Mouse (Mus musculus): ENCODE results near the gene Zdhhc4.

The Zdhhc4 gene

DNA sequence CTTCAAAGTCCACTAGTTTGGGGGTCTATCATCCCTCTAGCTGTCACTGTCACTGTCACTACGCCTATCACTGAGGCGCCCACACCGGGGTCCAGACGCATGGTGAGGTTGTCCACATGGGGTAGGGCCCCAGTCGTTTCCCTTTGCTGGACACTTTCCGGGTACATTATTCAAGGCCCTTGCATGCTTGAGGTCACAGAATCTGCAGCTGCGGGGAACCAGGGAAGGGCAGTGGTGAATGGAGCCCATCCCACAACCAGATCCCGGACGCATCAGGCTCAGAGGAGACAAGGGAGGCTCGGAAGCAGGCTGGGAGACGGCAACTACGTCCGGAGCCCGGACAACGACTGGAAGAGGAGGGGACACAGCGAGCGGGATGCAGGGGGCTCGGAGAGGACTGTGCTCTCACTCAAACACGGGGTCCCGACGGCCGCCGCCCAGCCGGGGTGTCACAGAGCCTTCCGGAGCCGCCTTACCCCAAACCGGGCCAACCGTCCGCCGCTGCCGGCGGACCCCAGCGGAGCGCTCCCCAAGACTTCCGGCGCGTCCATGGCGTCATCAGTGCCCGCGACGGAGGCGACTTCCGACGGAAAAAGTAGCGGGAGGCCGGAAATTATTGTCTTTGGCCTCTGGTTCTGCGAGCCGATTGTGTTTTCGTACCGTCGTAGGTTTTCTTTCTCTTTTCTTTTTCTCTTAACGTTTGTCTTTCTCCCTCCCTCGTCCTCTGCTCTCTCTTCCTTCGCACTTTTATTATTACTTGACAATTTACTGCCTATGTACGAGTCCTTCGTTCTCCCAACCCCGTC lies at the start of gene Zdhhc4:
Gene Zdhhc4 (minus strand): TSS at position 567 of the 806 bp plus-strand sequence.
- peak; percentile 89 for DNase-seq (ENCODE audit: low spot score)

- no peak for DNase-seq (ENCODE audit: low spot score)
These were observed 47.1 kb upstream of the Zdhhc4 start for GRCm38 (mm10) chr5:143376156-143376555.

DNA sequence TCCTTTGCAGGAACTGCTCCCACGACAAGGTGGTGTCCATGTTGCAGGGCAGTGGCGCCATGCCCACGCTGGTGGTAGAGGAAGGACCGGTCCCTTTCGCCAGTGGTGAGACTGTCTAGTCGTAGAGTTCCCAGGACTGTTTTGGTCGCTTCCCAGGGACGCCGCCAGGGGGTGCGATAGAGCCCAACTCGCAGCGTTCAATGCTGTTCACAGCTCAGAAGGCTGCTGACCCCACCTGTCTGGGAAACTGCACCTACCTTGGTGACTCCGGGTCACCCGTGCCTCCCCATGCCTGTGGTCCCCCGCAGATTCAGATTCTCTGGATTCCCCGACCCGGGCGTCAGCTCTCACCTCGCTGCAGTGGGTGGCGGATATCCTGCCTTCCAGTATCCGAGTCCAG lies 46.2 kb upstream of the Zdhhc4 start:
- DNase-seq (ENCODE audit: low spot score): peak; percentile 50

DNA sequence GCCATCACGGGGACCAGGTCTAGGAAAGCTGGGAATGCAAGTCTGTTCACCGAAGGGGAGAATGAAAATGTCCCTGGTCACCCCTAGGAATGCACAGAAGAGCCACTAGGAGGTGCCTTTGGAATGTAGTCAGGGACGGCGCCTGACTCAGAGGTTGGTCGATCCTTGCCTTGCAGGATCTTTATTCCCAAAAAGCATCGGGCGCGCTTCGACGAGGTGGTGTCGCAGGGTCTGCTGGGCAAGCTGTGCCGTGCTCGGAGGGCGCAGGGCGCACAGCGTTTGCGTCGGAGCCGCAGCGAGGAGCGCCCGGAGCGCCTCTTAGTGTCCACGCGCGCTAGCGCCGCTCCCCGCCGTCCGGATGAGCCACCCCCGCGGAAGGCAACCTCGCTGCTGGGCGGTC lies 43.8 kb upstream of the Zdhhc4 start:
- no peak for DNase-seq (ENCODE audit: low spot score)

DNA sequence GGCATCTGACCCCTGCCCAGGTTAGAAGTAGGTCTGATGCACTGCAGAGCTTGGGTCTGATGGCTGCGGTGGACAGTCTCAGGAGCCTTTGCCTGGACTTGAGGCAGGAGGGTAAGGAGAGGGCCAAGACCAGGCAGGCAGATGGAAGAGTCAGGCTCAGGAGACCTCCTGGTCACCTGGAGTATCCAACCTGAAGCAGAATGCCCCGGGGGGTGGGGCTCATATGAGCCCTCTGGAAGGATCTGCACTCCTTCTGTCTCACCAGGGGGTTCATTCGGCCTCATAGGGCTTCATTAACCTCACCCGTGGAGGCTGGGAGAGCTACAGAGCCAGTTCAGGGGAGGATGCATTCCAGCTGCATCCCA lies 42.1 kb upstream of the Zdhhc4 start:
- DNase-seq (ENCODE audit: low spot score): no peak

DNA sequence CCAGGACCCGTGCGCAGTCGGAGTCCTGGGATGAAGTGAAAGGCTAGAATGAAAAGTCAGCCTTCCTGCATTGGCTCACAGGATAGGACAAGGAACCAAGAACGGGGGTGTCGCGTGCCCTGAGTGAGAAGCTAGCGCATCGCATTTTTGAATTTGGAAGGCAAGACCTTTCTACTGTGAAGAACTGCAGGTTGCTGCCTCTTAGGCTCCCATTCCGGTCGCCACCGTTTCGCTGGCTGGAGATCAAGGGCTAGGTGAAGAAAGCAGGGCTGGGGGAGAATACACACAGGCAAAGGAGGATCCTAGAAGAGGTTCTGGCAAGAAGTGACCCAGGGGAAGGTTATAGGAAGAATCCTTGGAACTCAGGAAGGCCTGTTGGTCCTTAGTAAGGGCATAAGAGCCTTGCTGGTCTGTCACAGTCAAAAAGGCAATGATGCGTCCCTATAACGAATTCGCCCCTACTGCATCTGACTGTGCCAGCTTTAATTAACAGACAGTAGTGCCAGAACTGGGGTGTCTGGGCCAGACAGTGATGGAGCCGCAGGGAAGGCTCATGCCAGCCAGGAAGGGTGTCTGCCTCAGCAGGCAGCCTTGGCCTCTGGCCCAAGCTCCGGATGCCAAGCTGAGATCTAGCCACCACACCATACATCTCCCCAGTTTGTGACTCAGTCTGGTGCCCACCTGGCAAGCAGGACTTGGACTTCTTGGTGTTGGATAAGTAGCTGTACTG lies 41.5 kb upstream of the Zdhhc4 start:
- no peak for DNase-seq (ENCODE audit: low spot score)

- no peak for DNase-seq (ENCODE audit: low spot score)
These were observed 40.7 kb upstream of the Zdhhc4 start for GRCm38 (mm10) chr5:143369611-143370255.

- no peak for DNase-seq (ENCODE audit: low spot score)
These were observed 38.9 kb upstream of the Zdhhc4 start for GRCm38 (mm10) chr5:143367931-143368330.

DNA sequence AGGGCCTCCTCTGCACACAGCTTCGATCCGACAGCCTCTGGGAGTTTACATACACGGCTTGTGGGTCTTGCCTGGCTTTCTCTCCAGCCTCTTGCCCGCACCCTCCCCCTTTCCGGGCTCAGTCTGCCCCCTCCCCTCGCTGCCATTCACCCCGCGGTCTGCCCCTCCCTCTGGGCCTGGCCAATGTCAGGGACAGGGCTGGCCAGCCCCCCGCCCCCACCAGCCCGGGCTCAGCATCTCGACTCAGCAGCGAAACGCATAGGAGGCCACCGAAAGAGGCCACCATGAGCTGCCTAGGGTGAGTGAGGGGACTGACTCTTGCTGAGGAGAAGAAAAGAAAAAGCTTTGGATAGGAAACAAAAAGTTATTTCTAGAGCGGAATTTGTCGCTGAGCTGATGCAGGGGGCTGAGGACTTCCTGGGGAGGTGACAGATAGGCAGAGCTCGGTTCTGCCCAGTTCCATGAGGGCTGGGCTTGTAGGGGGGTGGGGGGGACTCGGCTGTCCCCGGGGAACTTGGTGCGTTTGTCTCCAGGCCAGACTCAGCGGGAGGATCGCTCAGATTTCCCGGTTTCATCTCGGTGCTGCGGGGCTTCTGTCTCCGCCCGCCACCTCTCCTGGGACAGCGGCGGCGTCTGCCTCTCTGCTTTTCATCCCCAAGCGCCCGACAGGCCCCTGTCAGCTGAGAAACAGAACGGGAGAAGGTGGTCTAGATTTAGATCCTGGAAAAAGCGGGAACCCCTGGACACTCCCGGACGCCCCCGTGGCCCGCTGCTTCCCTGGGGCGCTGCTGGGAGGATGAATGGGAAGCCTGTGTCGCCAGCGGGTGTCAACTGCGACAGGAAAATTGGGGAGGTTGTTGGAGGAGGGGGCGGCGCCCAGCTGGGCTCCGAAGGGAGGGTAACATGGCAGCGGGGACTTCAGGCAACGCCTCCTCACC lies 34.9 kb upstream of the Zdhhc4 start:
- no peak for DNase-seq (ENCODE audit: low spot score)

DNA sequence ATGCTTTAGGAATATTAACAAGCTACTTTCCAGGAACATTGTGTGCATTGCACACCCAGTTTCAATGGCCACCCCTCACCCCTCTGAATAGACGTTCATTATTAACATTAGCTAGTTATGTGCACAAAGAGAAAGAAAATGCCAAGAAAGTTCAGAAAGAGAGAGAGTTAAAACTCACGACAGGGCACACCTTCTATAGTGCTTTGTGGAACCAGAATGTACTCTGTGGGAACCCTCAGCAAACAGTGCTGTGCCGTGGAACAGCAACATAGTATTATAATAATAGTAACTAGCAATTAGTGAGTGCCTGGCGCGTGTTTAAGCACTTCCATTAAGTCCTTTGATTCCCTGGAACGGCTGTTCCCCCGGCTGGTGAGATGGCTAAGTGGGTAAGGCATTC lies 32.4 kb upstream of the Zdhhc4 start:
- DNase-seq (ENCODE audit: low spot score): no peak

DNA sequence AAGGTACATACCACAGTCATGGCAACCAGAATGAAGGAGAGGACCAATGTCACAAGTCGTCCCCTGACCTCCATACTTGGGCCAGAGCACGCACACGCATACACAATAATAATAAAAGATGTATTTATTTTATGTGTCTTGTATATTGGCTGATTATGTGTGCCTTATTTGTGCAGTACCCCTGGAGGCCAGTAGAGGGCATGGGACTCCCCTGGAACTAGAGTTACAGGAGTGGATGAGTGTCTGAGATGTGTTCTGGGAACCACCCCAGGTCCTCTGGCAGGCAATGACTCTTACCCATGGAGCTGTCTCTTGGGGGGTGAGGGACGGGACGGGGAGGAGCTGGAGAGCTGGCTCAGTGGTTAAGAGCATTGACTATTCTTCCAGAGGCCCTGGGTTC lies 30.9 kb upstream of the Zdhhc4 start:
- DNase-seq (ENCODE audit: low spot score): no peak

- no peak for DNase-seq (ENCODE audit: low spot score)
These were observed 30.2 kb upstream of the Zdhhc4 start for GRCm38 (mm10) chr5:143359263-143359662.

DNA sequence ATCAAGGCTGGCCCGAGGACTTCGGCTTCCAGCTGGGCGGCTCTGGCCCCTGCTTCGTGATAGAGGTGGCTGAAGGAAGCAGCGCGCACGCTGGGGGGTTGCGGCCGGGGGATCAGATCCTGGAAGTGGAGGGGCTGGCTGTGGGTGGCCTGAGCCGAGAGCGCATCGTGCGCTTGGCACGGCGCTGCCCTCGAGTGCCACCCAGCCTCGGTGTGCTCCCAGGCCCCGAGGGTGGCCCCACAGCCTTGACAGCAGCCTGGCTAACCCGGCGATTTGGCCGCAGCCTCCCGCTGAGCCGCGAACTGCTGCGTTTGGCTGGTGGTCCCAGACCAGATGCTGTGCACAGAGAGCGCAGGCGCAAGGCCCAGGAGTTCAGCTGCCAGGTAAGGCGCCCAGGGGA lies 28.5 kb upstream of the Zdhhc4 start:
- DNase-seq (ENCODE audit: low spot score): no peak

DNA sequence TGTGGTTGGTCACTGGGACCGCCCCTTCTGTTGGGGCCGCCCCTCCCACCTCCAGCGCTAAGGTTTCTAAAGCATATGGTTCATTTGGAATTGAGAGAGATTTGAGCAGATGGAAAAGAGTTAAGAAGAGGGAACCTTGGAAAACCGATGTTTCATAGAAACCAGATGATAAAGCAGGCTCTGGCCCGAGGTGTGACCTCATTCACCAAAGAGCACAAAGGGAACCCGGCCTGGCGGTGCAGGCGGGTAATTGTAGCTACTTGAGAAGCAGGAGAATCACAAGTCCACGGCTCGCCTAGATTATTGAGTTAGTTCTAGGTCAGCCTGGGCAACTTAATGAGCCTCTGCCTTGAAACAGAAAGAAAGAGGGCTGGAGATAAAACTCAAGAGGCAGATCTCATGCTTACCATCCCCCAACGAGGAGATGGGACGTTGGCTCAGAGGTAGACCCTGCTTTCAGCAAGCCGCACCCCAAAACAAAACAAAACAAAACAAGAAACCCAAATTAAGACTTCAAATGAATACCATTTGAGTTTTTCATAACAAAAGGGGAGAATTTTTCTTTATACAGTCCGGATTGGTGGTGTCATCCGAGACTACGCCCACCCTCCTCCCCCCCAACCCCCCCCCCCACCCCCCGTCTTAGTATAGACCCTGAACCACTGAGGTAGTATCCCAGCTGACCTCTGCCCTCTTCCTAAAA lies 27.8 kb upstream of the Zdhhc4 start, which contains the start of gene Grid2ip:
Gene Grid2ip (plus strand): TSS at position 653 of the 703 bp plus-strand sequence.
- DNase-seq (ENCODE audit: low spot score): no peak

- DNase-seq (ENCODE audit: low spot score): no peak
These were observed 27.0 kb upstream of the Zdhhc4 start for GRCm38 (mm10) chr5:143356017-143356416.

GRCm38 (mm10) chr5:143346367-143346766 lies 17.3 kb upstream of the Zdhhc4 start:
- DNase-seq (ENCODE audit: low spot score): no peak

- no peak for DNase-seq (ENCODE audit: low spot score)
These were observed 10.5 kb upstream of the Zdhhc4 start for GRCm38 (mm10) chr5:143339603-143340002.

- DNase-seq (ENCODE audit: low spot score): no peak
These were observed 7.5 kb upstream of the Zdhhc4 start for GRCm38 (mm10) chr5:143336559-143336958.

GRCm38 (mm10) chr5:143335089-143335460 lies 6.0 kb upstream of the Zdhhc4 start:
- no peak for DNase-seq (ENCODE audit: low spot score)

GRCm38 (mm10) chr5:143334418-143335088 lies 5.5 kb upstream of the Zdhhc4 start:
- DNase-seq (ENCODE audit: low spot score): no peak

DNA sequence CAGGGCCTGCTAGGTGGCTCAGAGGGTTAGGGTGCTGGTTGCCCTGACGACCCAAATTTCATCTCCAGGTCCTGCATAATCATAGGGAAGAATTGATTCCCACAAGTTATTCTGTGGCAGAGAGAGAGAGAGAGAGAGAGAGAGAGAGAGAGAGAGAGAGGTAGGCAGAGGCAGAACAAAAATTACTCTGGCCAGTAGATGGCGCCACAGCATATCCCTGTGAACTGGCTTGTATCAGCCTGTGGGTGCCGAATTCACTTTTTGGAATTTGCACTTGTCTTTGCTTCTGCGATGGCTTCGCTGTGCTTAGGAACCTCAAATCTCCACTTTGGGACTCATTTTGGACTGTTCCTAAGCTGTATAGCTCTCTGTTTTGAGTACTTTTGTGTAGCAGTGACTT lies 4.8 kb upstream of the Zdhhc4 start:
- DNase-seq (ENCODE audit: low spot score): peak; percentile 32

Data from ovary, postnatal 10 days (tissue).